Mouse (Mus musculus): ENCODE data around the gene Cabp2. TPM values are rescaled to one million over a fixed set of nuclear protein-coding genes. Genes with fewer than 3 reads are reported as not detected.
"Not testable (repeated sequence)": the region's sequence is repeated elsewhere in the genome, so short reads cannot be mapped to it uniquely, and the experiment has no call there.

Cabp2 gene
- polyA plus RNA-seq (2015; fragmentation: Nextera tagmentation; extraction: Ambion mirVana), result 2.1 and 3.1 TPM in 2 replicates

DNA sequence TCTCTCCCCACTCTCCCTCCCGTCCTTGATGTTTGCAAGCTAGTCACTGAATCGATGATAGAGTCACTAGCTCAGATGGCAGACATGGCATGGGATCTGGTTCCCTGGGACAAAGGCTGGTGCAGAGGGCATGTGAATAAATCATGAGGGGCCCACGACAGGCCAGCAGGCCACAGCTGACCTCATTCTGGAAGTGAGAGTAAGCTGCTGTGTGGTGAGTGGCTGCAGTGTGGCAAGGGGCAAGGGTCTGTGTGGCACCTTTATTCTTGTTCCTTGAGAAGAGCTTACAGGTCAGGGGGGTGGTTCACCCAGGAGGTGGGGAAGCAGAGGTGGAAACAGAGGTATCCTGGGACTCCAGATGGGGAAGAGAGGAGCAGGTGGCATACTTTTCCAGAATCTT, at the start of gene Cabp2:
TSS of gene Cabp2 (plus strand) at position 185 of the 400 bp plus-strand sequence.
- Histone ChIP-seq H3K9ac (ENCODE audit: low read depth, low read length) (no peak within 1 kb of the TSS), H3K36me3 (ENCODE audit: control insufficient read depth, insufficient read depth, low read length) (no peaks in the 10 kb centered on the region), H3K4me3 (ENCODE audit: low read length) (no peak within 1 kb of the TSS), H3K4me2 (ENCODE audit: low read depth, low read length) (no peak within 1 kb of the TSS), H3K9me3 (ENCODE audit: control insufficient read depth, low read length) (no peaks in the 10 kb centered on the region), H3K27me3 (replicated peaks; ENCODE audit: control insufficient read depth, insufficient read depth, low read length) (no peaks in the 10 kb centered on the region), H3K27ac (ENCODE audit: low read length) (no peak within 1 kb of the TSS), H3K4me1 (ENCODE audit: control insufficient read depth, insufficient read depth, low read length) (no peaks in the 10 kb centered on the region)
- WGBS, result 66% methylated on average over 3 of the region's 3 CpGs
- no peak for ATAC-seq

- H3K9me3 ChIP-seq (ENCODE audit: control insufficient read depth, low read length), result no peaks in the 10 kb centered on the region
- 0 out of 2 replicates have a peak, but pooled peaks cover 2% of the 10 kb centered on the region for H3K36me3 ChIP-seq (ENCODE audit: control insufficient read depth, insufficient read depth, low read length)
- 55% methylated on average over 7 of the region's 7 CpGs for WGBS
- H3K4me3 ChIP-seq (ENCODE audit: low read length), result no peak overlapping the region
- H3K4me2 ChIP-seq (ENCODE audit: low read depth, low read length), result no peak overlapping the region
- H3K4me1 ChIP-seq (ENCODE audit: control insufficient read depth, insufficient read depth, low read length), result peaks cover 12% of the 10 kb centered on the region; the same call in 1 of the 2 replicates
- H3K27ac ChIP-seq (ENCODE audit: low read length), result peak overlapping the region; percentile 51; the same call in 1 of the 2 replicates
- no peaks in the 10 kb centered on the region for H3K27me3 ChIP-seq (replicated peaks; ENCODE audit: control insufficient read depth, insufficient read depth, low read length)
- no peak for ATAC-seq
- no peak overlapping the region for H3K9ac ChIP-seq (ENCODE audit: low read depth, low read length)
Measured at GRCm38 (mm10) chr19:4032668-4033067, 48.7 kb upstream of the Cabp2 start.

DNA sequence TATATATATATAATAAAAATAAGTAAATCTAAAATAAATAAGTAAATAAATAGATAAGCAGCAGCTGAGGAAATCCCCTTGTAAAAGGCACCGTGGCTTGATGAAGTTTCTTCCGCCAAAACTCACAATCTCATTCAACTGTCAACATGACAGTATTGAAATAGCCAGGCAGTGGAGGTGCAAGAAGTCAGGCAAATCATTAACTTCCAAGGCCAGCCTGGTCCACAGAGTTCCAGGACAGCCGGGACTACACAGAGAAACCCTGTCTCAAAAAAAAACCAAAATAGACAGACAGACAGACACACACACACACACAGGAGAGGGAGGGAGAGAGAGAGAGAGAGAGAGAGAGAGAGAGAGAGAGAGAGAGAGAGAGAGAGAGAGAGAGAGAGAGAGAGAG, 48.1 kb upstream of the Cabp2 start:
- Histone ChIP-seq H3K36me3 (ENCODE audit: control insufficient read depth, insufficient read depth, low read length) (0 out of 2 replicates have a peak, but pooled peaks cover 2% of the 10 kb centered on the region), H3K4me1 (ENCODE audit: control insufficient read depth, insufficient read depth, low read length) (peaks cover 15% of the 10 kb centered on the region), H3K27ac (ENCODE audit: low read length) (peak overlapping the region; percentile 81), H3K27me3 (replicated peaks; ENCODE audit: control insufficient read depth, insufficient read depth, low read length) (no peaks in the 10 kb centered on the region), H3K4me3 (ENCODE audit: low read length) (no peak overlapping the region), H3K9ac (ENCODE audit: low read depth, low read length) (no peak overlapping the region), H3K9me3 (ENCODE audit: control insufficient read depth, low read length) (no peaks in the 10 kb centered on the region), H3K4me2 (ENCODE audit: low read depth, low read length) (0 out of 2 replicates have a peak overlapping the region, but pooled peaks have one; percentile 6)
- ATAC-seq, result peak; percentile 52
- 66% methylated on average over 3 of the region's 3 CpGs for WGBS

GRCm38 (mm10) chr19:4033742-4034141, 47.6 kb upstream of the Cabp2 start:
- Histone ChIP-seq H3K9me3 (ENCODE audit: control insufficient read depth, low read length) (no peaks in the 10 kb centered on the region), H3K36me3 (ENCODE audit: control insufficient read depth, insufficient read depth, low read length) (0 out of 2 replicates have a peak, but pooled peaks cover 2% of the 10 kb centered on the region), H3K4me3 (ENCODE audit: low read length) (no peak overlapping the region), H3K9ac (ENCODE audit: low read depth, low read length) (0 out of 2 replicates have a peak overlapping the region, but pooled peaks have one; percentile 21), H3K27me3 (replicated peaks; ENCODE audit: control insufficient read depth, insufficient read depth, low read length) (no peaks in the 10 kb centered on the region), H3K4me2 (ENCODE audit: low read depth, low read length) (0 out of 2 replicates have a peak overlapping the region, but pooled peaks have one; percentile 6), H3K27ac (ENCODE audit: low read length) (peak overlapping the region; percentile 81), H3K4me1 (ENCODE audit: control insufficient read depth, insufficient read depth, low read length) (peaks cover 16% of the 10 kb centered on the region)
- 0 out of 2 replicates have a peak, but pooled peaks have one; percentile 27 for ATAC-seq
- WGBS, result 46% methylated on average over 5 of the region's 5 CpGs

- peak overlapping the region; percentile 58 for H3K9ac ChIP-seq (ENCODE audit: low read depth, low read length)
- peak overlapping the region; percentile 30 for H3K4me3 ChIP-seq (ENCODE audit: low read length)
- H3K4me2 ChIP-seq (ENCODE audit: low read depth, low read length), result peak overlapping the region; percentile 46
- peaks cover 16% of the 10 kb centered on the region for H3K4me1 ChIP-seq (ENCODE audit: control insufficient read depth, insufficient read depth, low read length)
- ATAC-seq, result peak; percentile 72
- H3K27me3 ChIP-seq (replicated peaks; ENCODE audit: control insufficient read depth, insufficient read depth, low read length), result no peaks in the 10 kb centered on the region
- H3K9me3 ChIP-seq (ENCODE audit: control insufficient read depth, low read length), result no peaks in the 10 kb centered on the region
- H3K27ac ChIP-seq (ENCODE audit: low read length), result peak overlapping the region; percentile 7
- H3K36me3 ChIP-seq (ENCODE audit: control insufficient read depth, insufficient read depth, low read length), result 0 out of 2 replicates have a peak, but pooled peaks cover 2% of the 10 kb centered on the region
- WGBS, result 66% methylated on average over 12 of the region's 12 CpGs
Measured at GRCm38 (mm10) chr19:4036327-4037045, 44.9 kb upstream of the Cabp2 start.

GRCm38 (mm10) chr19:4037154-4037787, 44.1 kb upstream of the Cabp2 start:
- WGBS, result 25% methylated on average over 7 of the region's 8 CpGs

GRCm38 (mm10) chr19:4037788-4038232, 43.6 kb upstream of the Cabp2 start, which contains the start of gene Gstp1:
TSS of gene Gstp1 (minus strand) at chr19:4037985.
- peak within 1 kb of the TSS; percentile 72 for H3K4me3 ChIP-seq (ENCODE audit: low read length)
- peak; percentile 78 for ATAC-seq
- peak within 1 kb of the TSS; percentile 80 for H3K4me2 ChIP-seq (ENCODE audit: low read depth, low read length)
- no peaks in the 10 kb centered on the region for H3K9me3 ChIP-seq (ENCODE audit: control insufficient read depth, low read length)
- peak within 1 kb of the TSS; percentile 86 for H3K9ac ChIP-seq (ENCODE audit: low read depth, low read length)
- H3K36me3 ChIP-seq (ENCODE audit: control insufficient read depth, insufficient read depth, low read length), result 0 out of 2 replicates have a peak, but pooled peaks cover 2% of the 10 kb centered on the region
- peak within 1 kb of the TSS; percentile 84 for H3K27ac ChIP-seq (ENCODE audit: low read length)
- WGBS, result under 1% methylated on average over 26 of the region's 26 CpGs
- no peaks in the 10 kb centered on the region for H3K27me3 ChIP-seq (replicated peaks; ENCODE audit: control insufficient read depth, insufficient read depth, low read length)
- peaks cover 16% of the 10 kb centered on the region for H3K4me1 ChIP-seq (ENCODE audit: control insufficient read depth, insufficient read depth, low read length)

More at GRCm38 (mm10) chr19:4037154-4037787, 44.1 kb upstream of the Cabp2 start:
- H3K9me3 ChIP-seq (ENCODE audit: control insufficient read depth, low read length); H3K27me3 ChIP-seq (replicated peaks; ENCODE audit: control insufficient read depth, insufficient read depth, low read length); H3K36me3 ChIP-seq (ENCODE audit: control insufficient read depth, insufficient read depth, low read length): not testable (repeated sequence)
- peak overlapping the region; percentile 84 for H3K27ac ChIP-seq (ENCODE audit: low read length)
- H3K4me3 ChIP-seq (ENCODE audit: low read length), result peak overlapping the region; percentile 72
- peak; percentile 5; the same call in 1 of the 2 replicates for ATAC-seq
- H3K9ac ChIP-seq (ENCODE audit: low read depth, low read length), result peak overlapping the region; percentile 86
- H3K4me2 ChIP-seq (ENCODE audit: low read depth, low read length), result peak overlapping the region; percentile 80
- H3K4me1 ChIP-seq (ENCODE audit: control insufficient read depth, insufficient read depth, low read length), result peaks cover 16% of the 10 kb centered on the region

GRCm38 (mm10) chr19:4040941-4041340, 40.4 kb upstream of the Cabp2 start:
- H3K9ac ChIP-seq (ENCODE audit: low read depth, low read length); H3K36me3 ChIP-seq (ENCODE audit: control insufficient read depth, insufficient read depth, low read length); H3K4me3 ChIP-seq (ENCODE audit: low read length); H3K27ac ChIP-seq (ENCODE audit: low read length); H3K27me3 ChIP-seq (replicated peaks; ENCODE audit: control insufficient read depth, insufficient read depth, low read length); ATAC-seq; H3K4me2 ChIP-seq (ENCODE audit: low read depth, low read length); H3K9me3 ChIP-seq (ENCODE audit: control insufficient read depth, low read length): not testable (repeated sequence)
- WGBS, result 93% methylated on average over 5 of the region's 5 CpGs
- peaks cover 13% of the 10 kb centered on the region for H3K4me1 ChIP-seq (ENCODE audit: control insufficient read depth, insufficient read depth, low read length)

- H3K9ac ChIP-seq (ENCODE audit: low read depth, low read length); H3K4me1 ChIP-seq (ENCODE audit: control insufficient read depth, insufficient read depth, low read length); ATAC-seq; H3K27ac ChIP-seq (ENCODE audit: low read length); H3K36me3 ChIP-seq (ENCODE audit: control insufficient read depth, insufficient read depth, low read length); H3K27me3 ChIP-seq (replicated peaks; ENCODE audit: control insufficient read depth, insufficient read depth, low read length); H3K4me2 ChIP-seq (ENCODE audit: low read depth, low read length); H3K9me3 ChIP-seq (ENCODE audit: control insufficient read depth, low read length); H3K4me3 ChIP-seq (ENCODE audit: low read length): not testable (repeated sequence)
- 82% methylated on average over 3 of the region's 4 CpGs for WGBS
Measured at GRCm38 (mm10) chr19:4041500-4041899, 39.9 kb upstream of the Cabp2 start.

Measured in intestine, embryonic 16.5 days (tissue).